Mouse (Mus musculus): ENCODE results near the gene Angptl4. TPM values are rescaled to one million over a fixed set of nuclear protein-coding genes. Genes with fewer than 3 reads are reported as not detected.

The Angptl4 gene
- polyA plus RNA-seq, 1 experiment from 2014 or later: 33.5 TPM

DNA sequence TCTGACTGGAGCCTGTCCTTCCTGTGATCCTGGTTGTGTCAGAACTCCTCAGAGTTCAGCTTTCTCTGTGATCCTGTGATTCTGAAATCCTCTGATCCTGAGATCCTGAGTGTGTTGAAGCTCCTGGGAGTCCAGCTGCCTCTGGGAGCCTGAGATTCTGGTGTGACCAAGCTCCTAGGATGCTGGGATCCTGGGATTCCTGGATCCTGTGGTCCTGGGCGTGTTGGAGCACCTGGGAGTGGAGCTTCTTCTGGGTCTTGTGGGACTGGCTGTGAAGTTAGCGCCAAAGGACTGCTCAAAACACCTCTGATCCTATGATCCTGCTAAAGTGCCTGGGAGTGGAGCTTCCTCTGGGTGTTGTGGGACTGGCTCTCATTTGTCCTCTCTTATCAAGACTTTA is 53.2 kb downstream of the Angptl4 start:
- 75% methylated on average over 2 of the region's 2 CpGs for WGBS
- no peak for ATAC-seq
- no peak for TF ChIP-seq CTCF (IDR thresholded peaks at IDR 0.05; ENCODE audit: low read depth)
- no peak overlapping the region for H3K9ac ChIP-seq (ENCODE audit: low read depth, low read length)
- H3K4me3 ChIP-seq (ENCODE audit: low read depth, low read length): no peak overlapping the region
- H3K4me1 ChIP-seq (replicated peaks; ENCODE audit: control insufficient read depth, insufficient read depth, low read length): no peaks in the 10 kb centered on the region
- H3K27me3 ChIP-seq (replicated peaks; ENCODE audit: control insufficient read depth, insufficient read depth, low read length): no peaks in the 10 kb centered on the region
- H3K36me3 ChIP-seq (ENCODE audit: control insufficient read depth, insufficient read depth): no peaks in the 10 kb centered on the region
- H3K4me2 ChIP-seq (replicated peaks; ENCODE audit: low read depth): no peak overlapping the region
- no peaks in the 10 kb centered on the region for H3K9me3 ChIP-seq (ENCODE audit: control insufficient read depth)
- no peak overlapping the region for H3K27ac ChIP-seq (ENCODE audit: low read depth, low read length)

Other genes starting within 250 kb of the Angptl4 start
- gene Myo1f, start 226.1 kb downstream of the Angptl4 start, polyA plus RNA-seq (2015; fragmentation: Nextera tagmentation; extraction: Ambion mirVana): 0.94 and 1.2 TPM in 2 replicates
- gene Zfp414, start 152.7 kb downstream of the Angptl4 start, polyA plus RNA-seq (2015; fragmentation: Nextera tagmentation; extraction: Ambion mirVana): 19.0 and 19.4 TPM in 2 replicates
- 0.25 and 0.39 TPM in 2 replicates for gene Pram1, start 143.8 kb downstream of the Angptl4 start, polyA plus RNA-seq (2015; fragmentation: Nextera tagmentation; extraction: Ambion mirVana)
- gene Hnrnpm, start 95.0 kb downstream of the Angptl4 start, polyA plus RNA-seq (2015; fragmentation: Nextera tagmentation; extraction: Ambion mirVana): 145 and 152 TPM in 2 replicates
- gene March2, start 63.2 kb downstream of the Angptl4 start, polyA plus RNA-seq (2015; fragmentation: Nextera tagmentation; extraction: Ambion mirVana): 51.2 and 56.0 TPM in 2 replicates
- gene Rab11b, start 21.3 kb downstream of the Angptl4 start, polyA plus RNA-seq (2015; fragmentation: Nextera tagmentation; extraction: Ambion mirVana): 157 and 160 TPM in 2 replicates
- 14.8 and 14.9 TPM in 2 replicates for gene Kank3, start 28.7 kb upstream of the Angptl4 start, polyA plus RNA-seq (2015; fragmentation: Nextera tagmentation; extraction: Ambion mirVana)
- 831 and 858 TPM in 2 replicates for gene Rps28, start 42.7 kb upstream of the Angptl4 start, polyA plus RNA-seq (2015; fragmentation: Nextera tagmentation; extraction: Ambion mirVana)
- 503 and 513 TPM in 2 replicates for gene Ndufa7, start 42.7 kb upstream of the Angptl4 start, polyA plus RNA-seq (2015; fragmentation: Nextera tagmentation; extraction: Ambion mirVana)
- 16.8 and 17.6 TPM in 2 replicates for gene Cd320, start 61.3 kb upstream of the Angptl4 start, polyA plus RNA-seq (2015; fragmentation: Nextera tagmentation; extraction: Ambion mirVana)
- not detected in 2 replicates for gene Gm7029, start 92.0 kb upstream of the Angptl4 start, polyA plus RNA-seq (2015; fragmentation: Nextera tagmentation; extraction: Ambion mirVana)
- gene Kifc1, start 108.8 kb upstream of the Angptl4 start, polyA plus RNA-seq (2015; fragmentation: Nextera tagmentation; extraction: Ambion mirVana): 1.7 and 1.9 TPM in 2 replicates
- gene Platr17, start 123.3 kb upstream of the Angptl4 start, polyA plus RNA-seq (2015; fragmentation: Nextera tagmentation; extraction: Ambion mirVana): 0.25 and 0.31 TPM in 2 replicates
- 20.6 and 22.6 TPM in 2 replicates for gene Daxx, start 127.6 kb upstream of the Angptl4 start, polyA plus RNA-seq (2015; fragmentation: Nextera tagmentation; extraction: Ambion mirVana)
- gene Tapbp, start 134.1 kb upstream of the Angptl4 start, polyA plus RNA-seq (2015; fragmentation: Nextera tagmentation; extraction: Ambion mirVana): 102 and 110 TPM in 2 replicates
- 11.1 and 12.9 TPM in 2 replicates for gene Zbtb22, start 134.1 kb upstream of the Angptl4 start, polyA plus RNA-seq (2015; fragmentation: Nextera tagmentation; extraction: Ambion mirVana)
- 10.8 and 11.6 TPM in 2 replicates for gene Rgl2, start 147.7 kb upstream of the Angptl4 start, polyA plus RNA-seq (2015; fragmentation: Nextera tagmentation; extraction: Ambion mirVana)
- gene Pfdn6, start 158.5 kb upstream of the Angptl4 start, polyA plus RNA-seq (2015; fragmentation: Nextera tagmentation; extraction: Ambion mirVana): 111 and 116 TPM in 2 replicates
- 10.6 and 11.2 TPM in 2 replicates for gene Wdr46, start 158.8 kb upstream of the Angptl4 start, polyA plus RNA-seq (2015; fragmentation: Nextera tagmentation; extraction: Ambion mirVana)
- 14.0 and 15.0 TPM in 2 replicates for gene B3galt4, start 169.7 kb upstream of the Angptl4 start, polyA plus RNA-seq (2015; fragmentation: Nextera tagmentation; extraction: Ambion mirVana)
- 23.5 and 25.5 TPM in 2 replicates for gene Vps52, start 174.0 kb upstream of the Angptl4 start, polyA plus RNA-seq (2015; fragmentation: Nextera tagmentation; extraction: Ambion mirVana)
- 1,060 and 1,067 TPM in 2 replicates for gene Rps18, start 174.2 kb upstream of the Angptl4 start, polyA plus RNA-seq (2015; fragmentation: Nextera tagmentation; extraction: Ambion mirVana)
- 896 and 933 TPM in 2 replicates for gene H2-K1, start 218.5 kb upstream of the Angptl4 start, polyA plus RNA-seq (2015; fragmentation: Nextera tagmentation; extraction: Ambion mirVana)
- 9.1 and 10.1 TPM in 2 replicates for gene Ring1, start 242.8 kb upstream of the Angptl4 start, polyA plus RNA-seq (2015; fragmentation: Nextera tagmentation; extraction: Ambion mirVana)
- 59.8 and 67.1 TPM in 2 replicates for gene H2-Ke6, start 246.2 kb upstream of the Angptl4 start, polyA plus RNA-seq (2015; fragmentation: Nextera tagmentation; extraction: Ambion mirVana)
- 99.1 and 99.5 TPM in 2 replicates for gene Slc39a7, start 249.9 kb upstream of the Angptl4 start, polyA plus RNA-seq (2015; fragmentation: Nextera tagmentation; extraction: Ambion mirVana)
- 19.5 and 22.1 TPM in 2 replicates for gene Rxrb, start 250.0 kb upstream of the Angptl4 start, polyA plus RNA-seq (2015; fragmentation: Nextera tagmentation; extraction: Ambion mirVana)